Mouse (Mus musculus) cerebellum, adult 2 months (tissue): ENCODE results near the gene Cdh15. TPM values are rescaled to one million over a fixed set of nuclear protein-coding genes. Genes with fewer than 3 reads are reported as not detected.

Source experiments
- DNase-seq, 2 experiments: peaks; one replicate each; pipeline ENCODE4 v3.0.0; 2021
- H3K27ac ChIP-seq: fragments of 200-500 bp; 2 replicates; pipeline ENCODE4 v1.5.1; 2012; ENCODE audit warnings: low read length, control low read depth, inconsistent platforms; ENCODE audit not compliant: insufficient read depth
- H3K27me3 ChIP-seq: fragments of 200-500 bp; 2 replicates; pipeline ENCODE4 v1.6.1; 2012; ENCODE audit warnings: inconsistent platforms, mild to moderate bottlenecking, low read length, moderate library complexity; ENCODE audit not compliant: control insufficient read depth, insufficient read depth
- H3K4me1 ChIP-seq: fragments of 200-500 bp; 2 replicates; pipeline ENCODE4 v1.6.1; 2011; ENCODE audit warnings: low read length; ENCODE audit not compliant: control insufficient read depth, insufficient read depth
- H3K4me3 ChIP-seq: fragments of 200-500 bp; replicated peaks from 2 replicates; pipeline ENCODE3; 2011; ENCODE audit warnings: mild to moderate bottlenecking, low read depth, low read length, control low read depth; ENCODE audit not compliant: insufficient read depth
- CTCF ChIP-seq: fragments of 200-500 bp; IDR thresholded peaks from 2 replicates; pipeline ENCODE4 v1.5.1; 2011; ENCODE audit warnings: low read depth, mild to moderate bottlenecking, control low read depth, low read length, moderate library complexity, borderline replicate concordance; ENCODE audit not compliant: insufficient read depth
- POLR2A ChIP-seq: fragments of 200-500 bp; IDR thresholded peaks from 2 replicates; pipeline ENCODE4 v1.6.1; 2011; ENCODE audit warnings: low read length, control low read depth, borderline replicate concordance; ENCODE audit not compliant: insufficient read depth
- WGBS: fragments of 180-500 bp; shearing (Covaris S2); methylation state at CpG from one replicate; pipeline ENCODE4 v1.1.7; 2018; 5-methylcytosine and 5-hydroxymethylcytosine counted together
- polyA plus RNA-seq: library from polyadenylated mRNA; depleted of rRNA; stranded (reverse); fragments of >200 nt; gene quantifications from 2 replicates; pipeline ENCODE4 v1.2.3, GENCODE M21; 2012

Cdh15 gene
- polyA plus RNA-seq, 1 experiment, result 26.5 TPM

DNA sequence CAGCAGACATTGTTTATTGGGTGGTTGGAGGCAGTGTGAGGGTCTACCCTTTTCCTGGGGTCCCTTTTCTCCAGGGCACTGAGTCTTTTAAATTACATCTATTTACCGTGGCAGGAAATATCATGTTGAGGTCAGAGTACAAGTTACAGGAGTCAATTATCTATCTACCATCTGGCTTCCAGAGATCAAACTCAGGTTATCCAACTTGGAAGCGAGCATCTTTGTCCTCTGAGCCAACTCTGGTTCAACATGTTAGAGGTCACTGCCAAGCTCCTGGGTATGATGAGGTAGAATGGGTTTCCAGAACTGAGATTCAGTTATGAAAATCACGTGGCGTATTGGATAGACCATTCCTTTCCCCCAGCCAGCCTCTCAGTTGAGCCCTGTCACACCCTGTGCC, 7.4 kb downstream of the Cdh15 start:
- no peak for DNase-seq
- WGBS, result 41% methylated on average over 4 of the region's 4 CpGs
- Histone ChIP-seq H3K27me3 (no peaks in the 10 kb centered on the region), H3K27ac (peak overlapping the region; percentile 95), H3K4me3 (no peak overlapping the region), H3K4me1 (peaks cover 66% of the 10 kb centered on the region)
- no peak for TF ChIP-seq CTCF
- TF ChIP-seq POLR2A, result no peak

DNA sequence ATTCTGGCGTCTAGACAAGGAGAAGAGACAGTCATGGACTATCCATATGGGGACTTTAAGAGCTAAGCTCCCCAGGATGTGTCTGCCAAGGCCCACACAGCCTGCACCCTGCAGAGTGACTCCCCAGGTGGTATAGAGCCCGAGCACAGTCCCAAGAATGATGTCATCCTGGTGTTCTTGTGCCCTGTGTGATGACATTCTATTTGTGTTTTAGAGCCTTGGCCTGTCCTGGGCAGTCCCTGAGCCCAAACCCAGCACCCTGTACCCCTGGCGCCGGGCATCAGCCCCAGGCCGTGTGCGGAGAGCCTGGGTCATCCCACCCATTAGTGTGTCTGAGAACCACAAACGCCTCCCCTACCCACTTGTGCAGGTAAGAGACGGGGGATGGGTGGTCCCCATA, 8.5 kb downstream of the Cdh15 start:
- H3K27me3 ChIP-seq, result no peaks in the 10 kb centered on the region
- peak overlapping the region; percentile 23; the same call in 1 of the 2 replicates for H3K27ac ChIP-seq
- DNase-seq, result peak in 1 of 2 experiments; percentile 65
- WGBS, result 70% methylated on average over 8 of the region's 8 CpGs
- H3K4me1 ChIP-seq, result peaks cover 58% of the 10 kb centered on the region
- TF ChIP-seq POLR2A, result no peak
- TF ChIP-seq CTCF, result no peak
- no peak overlapping the region for H3K4me3 ChIP-seq

DNA sequence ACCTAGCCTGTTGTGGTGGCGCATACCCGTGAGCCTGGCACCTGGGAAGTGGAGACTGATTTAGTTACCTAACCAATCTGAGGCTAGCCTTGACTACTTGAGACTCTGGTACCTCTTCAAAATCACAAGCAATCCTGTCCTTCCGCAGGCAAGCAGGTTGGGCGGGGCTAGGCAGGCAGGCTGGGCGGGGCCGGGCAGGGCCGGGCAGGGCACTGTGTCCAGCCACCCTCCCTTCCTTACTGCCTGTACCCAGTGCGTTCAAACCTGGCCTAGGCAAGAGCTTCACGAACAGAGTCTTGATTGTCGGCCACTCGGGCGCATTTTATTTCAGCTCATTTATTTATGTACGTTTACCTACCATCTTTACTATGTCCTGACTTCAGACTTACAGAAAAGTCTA, 12.1 kb downstream of the Cdh15 start:
- 77% methylated on average over 13 of the region's 13 CpGs for WGBS
- H3K27ac ChIP-seq, result no peak overlapping the region
- no peaks in the 10 kb centered on the region for H3K27me3 ChIP-seq
- no peak overlapping the region for H3K4me3 ChIP-seq
- TF ChIP-seq CTCF, result no peak
- no peak for TF ChIP-seq POLR2A
- peaks cover 35% of the 10 kb centered on the region for H3K4me1 ChIP-seq
- DNase-seq, result no peak

- Histone ChIP-seq H3K4me3 (no peak overlapping the region), H3K4me1 (peaks cover 26% of the 10 kb centered on the region), H3K27me3 (no peaks in the 10 kb centered on the region), H3K27ac (no peak overlapping the region)
- TF ChIP-seq POLR2A (no peak), CTCF (no peak)
- DNase-seq, result no peak
- WGBS, result 68% methylated on average over 26 of the region's 26 CpGs
Observed at GRCm38 (mm10) chr8:122864719-122865129, 17.0 kb downstream of the Cdh15 start.

GRCm38 (mm10) chr8:122865441-122865840, 17.7 kb downstream of the Cdh15 start:
- H3K4me3 ChIP-seq, result no peak overlapping the region
- TF ChIP-seq CTCF, result peak; percentile 45; the same call in 1 of the 2 replicates
- TF ChIP-seq POLR2A, result no peak
- H3K27me3 ChIP-seq, result no peaks in the 10 kb centered on the region
- H3K4me1 ChIP-seq, result peaks cover 33% of the 10 kb centered on the region
- WGBS, result 59% methylated on average over 10 of the region's 10 CpGs
- H3K27ac ChIP-seq, result no peak overlapping the region
- no peak for DNase-seq

DNA sequence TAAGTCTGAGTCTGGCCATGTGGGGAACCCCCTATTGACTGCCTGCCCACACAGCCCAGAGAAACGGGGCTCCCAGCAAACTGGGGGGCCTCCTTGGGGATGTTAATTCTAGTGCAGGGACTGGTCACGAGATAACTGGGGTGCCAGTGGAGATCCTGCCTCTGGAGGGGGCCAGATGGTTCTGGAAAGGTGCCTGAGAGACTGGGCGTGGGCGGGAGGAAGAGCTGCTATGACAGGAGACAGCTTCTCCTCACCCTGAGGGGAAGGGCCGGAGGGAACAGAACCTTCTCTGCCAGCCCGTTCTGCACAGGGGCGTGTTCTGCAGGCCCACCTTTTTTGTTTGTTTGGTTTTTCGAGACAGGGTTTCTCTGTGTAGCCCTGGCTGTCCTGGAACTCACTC, 18.5 kb downstream of the Cdh15 start:
- DNase-seq, result no peak
- Histone ChIP-seq H3K27me3 (no peaks in the 10 kb centered on the region), H3K27ac (no peak overlapping the region), H3K4me3 (no peak overlapping the region), H3K4me1 (peaks cover 35% of the 10 kb centered on the region)
- TF ChIP-seq CTCF, result no peak
- TF ChIP-seq POLR2A, result no peak
- 44% methylated on average over 8 of the region's 8 CpGs for WGBS

GRCm38 (mm10) chr8:122867982-122868381, 20.2 kb downstream of the Cdh15 start:
- no peak for DNase-seq
- Histone ChIP-seq H3K27ac (no peak overlapping the region), H3K27me3 (no peaks in the 10 kb centered on the region), H3K4me1 (peaks cover 33% of the 10 kb centered on the region), H3K4me3 (no peak overlapping the region)
- TF ChIP-seq POLR2A (no peak), CTCF (no peak)
- WGBS, result 53% methylated on average over 6 of the region's 6 CpGs

DNA sequence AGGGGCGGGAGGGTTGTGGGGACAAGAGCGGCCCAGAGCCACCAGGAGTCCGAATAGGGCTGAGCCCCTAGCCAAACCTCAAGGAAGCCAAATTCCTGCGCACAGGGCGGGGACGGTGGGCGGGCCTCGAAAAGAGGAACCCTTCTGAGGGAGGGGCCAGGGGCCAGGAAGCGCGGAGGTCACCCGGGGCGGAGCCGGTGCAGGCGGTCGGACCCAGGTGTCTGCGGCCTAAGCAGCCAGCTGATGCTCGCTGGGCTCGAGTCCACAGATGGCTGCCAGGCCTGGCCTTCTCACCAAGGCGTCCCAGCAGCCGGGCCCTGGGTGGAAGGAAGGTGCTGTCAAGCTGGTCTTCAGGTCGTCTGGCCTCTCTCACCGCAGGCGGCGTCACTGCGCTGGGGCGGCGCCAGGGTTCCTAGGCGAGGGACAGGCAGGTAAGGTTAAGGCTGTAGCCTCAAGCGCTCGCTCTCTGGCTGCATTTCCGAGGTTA, 22.7 kb downstream of the Cdh15 start:
- H3K27ac ChIP-seq, result peak overlapping the region; percentile 20; the same call in 1 of the 2 replicates
- DNase-seq, result peak; percentile 72 to 76
- H3K4me1 ChIP-seq, result peaks cover 27% of the 10 kb centered on the region
- no peak overlapping the region for H3K4me3 ChIP-seq
- no peaks in the 10 kb centered on the region for H3K27me3 ChIP-seq
- WGBS, result 16% methylated on average over 31 of the region's 31 CpGs
- no peak for TF ChIP-seq POLR2A

DNA sequence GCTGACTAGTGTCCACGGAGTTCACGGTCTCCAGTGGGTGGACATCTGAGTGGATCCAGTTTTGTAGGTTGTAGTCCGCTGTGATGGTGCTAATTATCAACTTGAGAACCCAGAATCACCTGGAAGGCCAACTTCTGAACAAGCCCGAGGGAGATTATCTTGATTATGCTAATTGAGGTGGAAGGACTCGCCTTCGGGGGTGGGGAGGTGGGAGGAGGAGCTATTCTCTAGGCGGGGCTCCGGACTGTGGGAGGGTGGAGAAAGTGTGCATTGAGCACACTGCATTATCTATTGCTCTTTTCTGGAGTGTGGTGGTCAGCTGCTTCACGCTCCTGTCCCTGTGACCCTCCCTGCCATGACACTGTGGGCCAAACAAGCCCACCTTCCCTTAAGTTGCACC, 23.9 kb downstream of the Cdh15 start:
- H3K4me1 ChIP-seq, result peaks cover 24% of the 10 kb centered on the region
- 85% methylated on average over 9 of the region's 9 CpGs for WGBS
- H3K27ac ChIP-seq, result no peak overlapping the region
- H3K27me3 ChIP-seq, result no peaks in the 10 kb centered on the region
- no peak overlapping the region for H3K4me3 ChIP-seq
- TF ChIP-seq CTCF (no peak), POLR2A (no peak)
- DNase-seq, result no peak
